Mouse (Mus musculus) cerebellum, adult 2 months (tissue): ENCODE measurements at regions not wholly inside any gene's neighbourhood (a gene's known extent, or its start where the extent isn't known, plus 50 kb on each side); places are given as distances from the start of the nearest gene placed in this dataset.
A peak's percentile ranks its signal among the peaks of the same experiment; 100 is the strongest.
"Not testable (repeated sequence)": the region's sequence is repeated elsewhere in the genome, so short reads cannot be mapped to it uniquely, and the experiment has no call there.

ENCODE experiments used
- DNase-seq, 2 experiments: peaks; one replicate each; pipeline ENCODE4 v3.0.0; 2021
- H3K27ac ChIP-seq: fragments of 200-500 bp; 2 replicates; pipeline ENCODE4 v1.5.1; 2012; ENCODE audit warnings: low read length, control low read depth, inconsistent platforms; ENCODE audit not compliant: insufficient read depth
- H3K27me3 ChIP-seq: fragments of 200-500 bp; 2 replicates; pipeline ENCODE4 v1.6.1; 2012; ENCODE audit warnings: inconsistent platforms, mild to moderate bottlenecking, low read length, moderate library complexity; ENCODE audit not compliant: control insufficient read depth, insufficient read depth
- H3K4me1 ChIP-seq: fragments of 200-500 bp; 2 replicates; pipeline ENCODE4 v1.6.1; 2011; ENCODE audit warnings: low read length; ENCODE audit not compliant: control insufficient read depth, insufficient read depth
- H3K4me3 ChIP-seq: fragments of 200-500 bp; replicated peaks from 2 replicates; pipeline ENCODE3; 2011; ENCODE audit warnings: mild to moderate bottlenecking, low read depth, low read length, control low read depth; ENCODE audit not compliant: insufficient read depth
- CTCF ChIP-seq: fragments of 200-500 bp; IDR thresholded peaks from 2 replicates; pipeline ENCODE4 v1.5.1; 2011; ENCODE audit warnings: low read depth, mild to moderate bottlenecking, control low read depth, low read length, moderate library complexity, borderline replicate concordance; ENCODE audit not compliant: insufficient read depth
- POLR2A ChIP-seq: fragments of 200-500 bp; IDR thresholded peaks from 2 replicates; pipeline ENCODE4 v1.6.1; 2011; ENCODE audit warnings: low read length, control low read depth, borderline replicate concordance; ENCODE audit not compliant: insufficient read depth
- WGBS: fragments of 180-500 bp; shearing (Covaris S2); methylation state at CpG from one replicate; pipeline ENCODE4 v1.1.7; 2018; 5-methylcytosine and 5-hydroxymethylcytosine counted together

- no peak for DNase-seq
- TF ChIP-seq POLR2A, result no peak
- no peak for TF ChIP-seq CTCF
- Histone ChIP-seq H3K4me3 (no peak overlapping the region), H3K4me1 (no peaks in the 10 kb centered on the region), H3K27ac (no peak overlapping the region), H3K27me3 (no peaks in the 10 kb centered on the region)
- WGBS, result 87% methylated on average over 7 of the region's 7 CpGs
Measured at GRCm38 (mm10) chr14:66509706-66510105, 500.7 kb upstream of the Gulo start.

GRCm38 (mm10) chr14:66501995-66502394 is 493.0 kb upstream of the Gulo start:
- no peak for DNase-seq
- Histone ChIP-seq H3K4me1 (no peaks in the 10 kb centered on the region), H3K27me3 (no peaks in the 10 kb centered on the region), H3K4me3 (no peak overlapping the region), H3K27ac (no peak overlapping the region)
- TF ChIP-seq CTCF, result no peak
- TF ChIP-seq POLR2A, result no peak
- WGBS, result 83% methylated on average over 6 of the region's 6 CpGs

GRCm38 (mm10) chr14:66499896-66500295 is 490.9 kb upstream of the Gulo start:
- Histone ChIP-seq H3K4me3 (no peak overlapping the region), H3K4me1 (no peaks in the 10 kb centered on the region), H3K27me3 (no peaks in the 10 kb centered on the region), H3K27ac (no peak overlapping the region)
- TF ChIP-seq CTCF, result no peak
- TF ChIP-seq POLR2A, result no peak
- DNase-seq, result peak in 1 of 2 experiments; percentile 42
- WGBS, result 5% methylated on average over 11 of the region's 11 CpGs

GRCm38 (mm10) chr14:66495146-66495545 is 486.1 kb upstream of the Gulo start:
- no peak for DNase-seq
- WGBS, result 70% methylated on average over 1 of the region's 1 CpGs
- Histone ChIP-seq H3K4me1 (no peaks in the 10 kb centered on the region), H3K4me3 (no peak overlapping the region), H3K27me3 (no peaks in the 10 kb centered on the region), H3K27ac (no peak overlapping the region)
- TF ChIP-seq CTCF, result no peak

GRCm38 (mm10) chr14:66494518-66494923 is 485.5 kb upstream of the Gulo start:
- WGBS, result 10% methylated on average over 5 of the region's 5 CpGs
- Histone ChIP-seq H3K4me1 (no peaks in the 10 kb centered on the region), H3K4me3 (no peak overlapping the region), H3K27ac (no peak overlapping the region), H3K27me3 (no peaks in the 10 kb centered on the region)
- DNase-seq, result peak in 1 of 2 experiments; percentile 26
- no peak for TF ChIP-seq CTCF
- TF ChIP-seq POLR2A, result no peak

- Histone ChIP-seq H3K4me1 (no peaks in the 10 kb centered on the region), H3K4me3 (no peak overlapping the region), H3K27ac (no peak overlapping the region), H3K27me3 (no peaks in the 10 kb centered on the region)
- no peak for TF ChIP-seq POLR2A
- TF ChIP-seq CTCF, result no peak
- no peak for DNase-seq
- WGBS, result 51% methylated on average over 4 of the region's 4 CpGs
Measured at GRCm38 (mm10) chr14:66493691-66494121, 484.7 kb upstream of the Gulo start.

- WGBS, result 87% methylated on average over 1 of the region's 1 CpGs
- H3K4me1 ChIP-seq, H3K27ac ChIP-seq, H3K4me3 ChIP-seq, H3K27me3 ChIP-seq, DNase-seq: not testable (repeated sequence)
Measured at GRCm38 (mm10) chr14:66484751-66485150, 475.7 kb upstream of the Gulo start.

GRCm38 (mm10) chr14:66479181-66479580 is 470.2 kb upstream of the Gulo start:
- WGBS, result 67% methylated on average over 4 of the region's 4 CpGs
- Histone ChIP-seq H3K4me3 (no peak overlapping the region), H3K27ac (no peak overlapping the region), H3K27me3 (no peaks in the 10 kb centered on the region), H3K4me1 (no peaks in the 10 kb centered on the region)
- no peak for DNase-seq
- TF ChIP-seq CTCF (no peak), POLR2A (no peak)

- no peaks in the 10 kb centered on the region for H3K4me1 ChIP-seq
- 12% methylated on average over 6 of the region's 6 CpGs for WGBS
- no peak for TF ChIP-seq CTCF
- no peak for TF ChIP-seq POLR2A
- no peaks in the 10 kb centered on the region for H3K27me3 ChIP-seq
- no peak overlapping the region for H3K4me3 ChIP-seq
- DNase-seq, result no peak
- H3K27ac ChIP-seq, result no peak overlapping the region
Measured at GRCm38 (mm10) chr14:66478562-66478961, 469.6 kb upstream of the Gulo start.

- no peak overlapping the region for H3K27ac ChIP-seq
- H3K4me1 ChIP-seq, result no peaks in the 10 kb centered on the region
- 77% methylated on average over 1 of the region's 1 CpGs for WGBS
- TF ChIP-seq POLR2A (no peak), CTCF (no peak)
- H3K27me3 ChIP-seq, result no peaks in the 10 kb centered on the region
- no peak overlapping the region for H3K4me3 ChIP-seq
- DNase-seq, result no peak
Measured at GRCm38 (mm10) chr14:66475026-66475425, 466.0 kb upstream of the Gulo start.
